Mouse (Mus musculus) limb, embryonic 10.5 days (tissue): ENCODE data around the gene Pinlyp. TPM values are rescaled to one million over a fixed set of nuclear protein-coding genes. Genes with fewer than 3 reads are reported as not detected.

Experiments
- DNase-seq: peaks from one replicate; pipeline ENCODE4 v3.0.0-alpha.2; 2017; ENCODE audit warnings: low spot score
- H3K27ac ChIP-seq: fragments of 300-500 bp; sonication (generic); 2 replicates; pipeline ENCODE4 v1.5.1; 2016; ENCODE audit warnings: mild to moderate bottlenecking
- H3K27me3 ChIP-seq: fragments of 300-500 bp; sonication (generic); 2 replicates; pipeline ENCODE4 v1.6.1; 2016; ENCODE audit warnings: low read depth, mild to moderate bottlenecking; ENCODE audit not compliant: poor library complexity, severe bottlenecking
- H3K36me3 ChIP-seq: fragments of 300-500 bp; sonication (generic); 2 replicates; pipeline ENCODE4 v1.6.1; 2016; ENCODE audit warnings: mild to moderate bottlenecking, moderate library complexity
- H3K4me1 ChIP-seq: fragments of 300-500 bp; sonication (generic); 2 replicates; pipeline ENCODE4 v1.6.1; 2016
- H3K4me3 ChIP-seq: fragments of 300-500 bp; sonication (generic); 2 replicates; pipeline ENCODE4 v1.5.1; 2016; ENCODE audit warnings: mild to moderate bottlenecking, moderate library complexity
- H3K9me3 ChIP-seq: fragments of 300-500 bp; sonication (generic); replicated peaks from 2 replicates; pipeline ENCODE4 v1.6.1; 2016; ENCODE audit warnings: mild to moderate bottlenecking
- WGBS: fragments of 180-500 bp; shearing (Covaris S2); methylation state at CpG from one replicate; pipeline ENCODE4 v1.1.7; 2016; 5-methylcytosine and 5-hydroxymethylcytosine counted together
- polyA plus RNA-seq: library from polyadenylated mRNA; unstranded; fragments of >200 nt; fragmentation: Nextera tagmentation; extraction: Ambion mirVana; gene quantifications from 2 replicates; pipeline ENCODE4 v1.2.1, GENCODE M21; 2016

Pinlyp gene
- polyA plus RNA-seq, 1 experiment from 2014 or later: not detected

GRCm38 (mm10) chr7:24577811-24578210, 31.9 kb upstream of the Pinlyp start:
- H3K27ac ChIP-seq: no peak overlapping the region
- no peaks in the 10 kb centered on the region for H3K27me3 ChIP-seq
- H3K9me3 ChIP-seq: no peaks in the 10 kb centered on the region
- peaks cover 12% of the 10 kb centered on the region for H3K36me3 ChIP-seq
- no peak for DNase-seq
- WGBS: 95% methylated on average over 10 of the region's 10 CpGs
- peaks cover 3% of the 10 kb centered on the region; the same call in 1 of the 2 replicates for H3K4me1 ChIP-seq
- no peak overlapping the region for H3K4me3 ChIP-seq

DNA sequence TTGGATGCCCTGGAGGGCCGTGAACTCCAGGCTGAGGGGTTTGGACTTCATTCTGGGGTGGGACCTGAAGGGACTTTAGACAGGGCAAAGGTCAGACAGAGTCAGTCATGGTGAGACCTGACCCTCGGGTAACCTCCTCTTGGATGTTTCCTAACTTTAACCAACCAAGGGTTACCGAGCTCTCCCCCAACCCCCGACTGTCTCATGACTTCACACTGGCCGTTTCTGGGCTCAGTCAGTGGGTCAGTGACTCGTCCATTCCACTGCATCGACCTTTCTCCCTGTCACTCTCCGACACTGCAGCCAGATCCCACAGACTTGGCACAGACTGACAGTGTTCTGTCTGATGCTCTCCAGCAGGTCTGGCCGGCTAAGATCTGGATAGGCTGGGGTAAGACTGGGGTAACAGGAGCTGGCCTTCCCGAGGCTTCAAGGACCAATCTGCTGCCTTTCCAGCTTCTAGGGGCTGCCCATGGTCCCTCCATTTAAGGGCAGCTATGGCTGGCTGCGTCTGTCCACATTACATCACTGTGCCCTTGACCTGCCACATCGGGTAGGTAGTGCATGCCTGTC, 28.4 kb upstream of the Pinlyp start:
- Histone ChIP-seq H3K4me1 (peaks cover 3% of the 10 kb centered on the region; the same call in 1 of the 2 replicates), H3K36me3 (peaks cover 46% of the 10 kb centered on the region), H3K9me3 (no peaks in the 10 kb centered on the region), H3K27ac (no peak overlapping the region), H3K27me3 (no peaks in the 10 kb centered on the region), H3K4me3 (no peak overlapping the region)
- WGBS: 61% methylated on average over 12 of the region's 12 CpGs
- DNase-seq: no peak

- no peak overlapping the region for H3K4me3 ChIP-seq
- no peak overlapping the region for H3K27ac ChIP-seq
- peaks cover 3% of the 10 kb centered on the region; the same call in 1 of the 2 replicates for H3K4me1 ChIP-seq
- H3K36me3 ChIP-seq: peaks cover 63% of the 10 kb centered on the region
- H3K9me3 ChIP-seq: no peaks in the 10 kb centered on the region
- H3K27me3 ChIP-seq: no peaks in the 10 kb centered on the region
- WGBS: 58% methylated on average over 5 of the region's 5 CpGs
- no peak for DNase-seq
Observed at GRCm38 (mm10) chr7:24572455-24572854, 26.5 kb upstream of the Pinlyp start.

DNA sequence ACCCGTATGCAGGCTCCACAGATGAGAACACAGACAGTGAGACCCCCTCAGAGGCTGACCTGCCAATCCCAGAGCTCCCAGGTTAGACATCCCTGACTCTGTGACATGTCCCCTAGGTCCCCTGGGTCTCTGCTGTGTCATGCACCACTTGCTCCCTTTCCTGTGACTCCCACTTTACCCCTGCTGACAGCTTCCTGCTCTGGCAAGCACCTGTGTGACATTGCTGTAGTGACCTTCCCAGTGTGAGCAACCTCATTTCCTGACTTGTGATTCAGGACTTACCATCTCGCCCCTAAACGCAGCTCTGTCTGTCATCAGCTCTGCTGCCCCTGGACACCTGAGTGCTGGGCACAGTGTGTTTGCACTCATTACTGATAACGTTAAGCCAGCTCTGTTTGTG, 25.2 kb upstream of the Pinlyp start:
- Histone ChIP-seq H3K4me3 (no peak overlapping the region), H3K27me3 (no peaks in the 10 kb centered on the region), H3K9me3 (no peaks in the 10 kb centered on the region), H3K36me3 (peaks cover 77% of the 10 kb centered on the region), H3K4me1 (peaks cover 3% of the 10 kb centered on the region; the same call in 1 of the 2 replicates), H3K27ac (no peak overlapping the region)
- WGBS: 86% methylated on average over 4 of the region's 4 CpGs
- no peak for DNase-seq

GRCm38 (mm10) chr7:24568512-24568911, 22.6 kb upstream of the Pinlyp start:
- H3K4me3 ChIP-seq: no peak overlapping the region
- no peaks in the 10 kb centered on the region for H3K27me3 ChIP-seq
- H3K36me3 ChIP-seq: peaks cover 95% of the 10 kb centered on the region
- H3K4me1 ChIP-seq: peaks cover 2% of the 10 kb centered on the region; the same call in 1 of the 2 replicates
- no peaks in the 10 kb centered on the region for H3K9me3 ChIP-seq
- 94% methylated on average over 4 of the region's 4 CpGs for WGBS
- no peak overlapping the region for H3K27ac ChIP-seq
- no peak for DNase-seq

DNA sequence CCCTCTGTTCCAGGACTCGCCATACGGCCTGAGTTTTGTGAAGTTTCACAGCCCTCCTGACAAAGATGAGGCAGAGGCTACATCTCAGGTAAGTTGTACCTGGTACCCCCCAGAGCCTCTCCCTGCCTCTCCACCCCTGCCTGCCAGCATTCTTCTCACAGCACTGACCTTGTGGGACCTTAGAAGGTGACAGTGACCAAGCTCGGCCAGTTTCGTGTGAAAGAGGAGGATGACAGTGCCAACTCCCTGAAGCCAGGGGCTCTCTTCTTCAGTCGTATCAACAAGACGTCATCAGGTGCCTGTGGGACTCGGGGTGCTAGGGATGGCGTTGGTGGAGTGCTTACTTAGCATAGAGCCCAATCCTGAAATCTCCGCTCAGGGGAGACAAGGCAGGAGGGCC, 20.3 kb upstream of the Pinlyp start:
- DNase-seq: no peak
- H3K9me3 ChIP-seq: no peaks in the 10 kb centered on the region
- H3K36me3 ChIP-seq: peaks cover 95% of the 10 kb centered on the region
- H3K4me1 ChIP-seq: no peaks in the 10 kb centered on the region
- no peaks in the 10 kb centered on the region for H3K27me3 ChIP-seq
- WGBS: 93% methylated on average over 9 of the region's 9 CpGs
- H3K27ac ChIP-seq: no peak overlapping the region
- H3K4me3 ChIP-seq: no peak overlapping the region

- 93% methylated on average over 11 of the region's 11 CpGs for WGBS
- no peak for DNase-seq
Observed at GRCm38 (mm10) chr7:24565627-24566026, 19.7 kb upstream of the Pinlyp start.

DNA sequence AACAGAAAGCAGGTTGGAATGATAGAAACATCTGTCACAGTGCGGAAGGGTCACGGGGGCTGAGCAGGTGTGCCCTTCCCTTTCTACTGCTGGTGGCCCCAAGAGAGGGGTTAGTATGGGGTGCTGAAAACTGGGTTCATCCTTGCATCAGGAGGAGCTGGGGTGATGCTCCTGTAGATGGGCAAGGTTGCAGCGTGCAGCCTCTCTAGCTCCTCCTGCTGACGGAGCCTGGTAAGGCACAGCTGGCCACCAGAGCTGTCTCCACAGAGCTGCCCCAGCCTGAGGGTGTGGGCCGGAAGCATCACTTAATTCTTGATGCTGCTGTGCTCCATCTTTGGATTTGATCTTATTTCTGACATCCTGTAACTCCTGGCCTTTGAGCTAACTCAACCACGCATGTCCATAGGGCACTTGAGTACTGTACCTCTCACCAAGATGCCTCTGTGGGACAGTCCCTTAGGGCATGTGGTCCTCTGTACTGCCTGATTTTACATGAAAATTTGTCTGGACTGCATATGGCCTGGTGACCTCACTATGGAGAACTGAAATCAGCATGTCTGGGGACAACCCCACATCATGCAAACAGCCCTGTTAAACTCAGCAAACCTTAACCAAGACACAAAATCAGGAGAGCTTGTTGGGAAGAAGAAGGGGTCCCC, 18.8 kb upstream of the Pinlyp start:
- WGBS: 62% methylated on average over 6 of the region's 6 CpGs
- H3K36me3 ChIP-seq: peaks cover 95% of the 10 kb centered on the region
- H3K27me3 ChIP-seq: no peaks in the 10 kb centered on the region
- H3K9me3 ChIP-seq: no peaks in the 10 kb centered on the region
- H3K27ac ChIP-seq: no peak overlapping the region
- DNase-seq: peak; percentile 73
- no peaks in the 10 kb centered on the region for H3K4me1 ChIP-seq
- no peak overlapping the region for H3K4me3 ChIP-seq

More at GRCm38 (mm10) chr7:24565627-24566026, 19.7 kb upstream of the Pinlyp start:
- Histone ChIP-seq H3K9me3 (no peaks in the 10 kb centered on the region), H3K36me3 (peaks cover 95% of the 10 kb centered on the region), H3K4me3 (no peak overlapping the region), H3K27ac (no peak overlapping the region), H3K27me3 (no peaks in the 10 kb centered on the region), H3K4me1 (no peaks in the 10 kb centered on the region)

- Histone ChIP-seq H3K4me3 (no peak overlapping the region), H3K27me3 (no peaks in the 10 kb centered on the region), H3K4me1 (no peaks in the 10 kb centered on the region), H3K36me3 (peaks cover 97% of the 10 kb centered on the region), H3K27ac (no peak overlapping the region), H3K9me3 (no peaks in the 10 kb centered on the region)
- 91% methylated on average over 4 of the region's 4 CpGs for WGBS
- DNase-seq: no peak
Observed at GRCm38 (mm10) chr7:24563837-24564206, 17.9 kb upstream of the Pinlyp start.

- 88% methylated on average over 8 of the region's 8 CpGs for WGBS
Observed at GRCm38 (mm10) chr7:24563191-24563836, 17.4 kb upstream of the Pinlyp start.

GRCm38 (mm10) chr7:24561450-24561849, 15.5 kb upstream of the Pinlyp start:
- Histone ChIP-seq H3K36me3 (peaks cover 92% of the 10 kb centered on the region), H3K9me3 (no peaks in the 10 kb centered on the region), H3K27me3 (no peaks in the 10 kb centered on the region), H3K4me3 (no peak overlapping the region), H3K4me1 (no peaks in the 10 kb centered on the region), H3K27ac (no peak overlapping the region)
- DNase-seq: no peak
- 96% methylated on average over 4 of the region's 4 CpGs for WGBS

More at GRCm38 (mm10) chr7:24563191-24563836, 17.4 kb upstream of the Pinlyp start:
- Histone ChIP-seq H3K4me3 (no peak overlapping the region), H3K27me3 (no peaks in the 10 kb centered on the region), H3K9me3 (no peaks in the 10 kb centered on the region), H3K27ac (no peak overlapping the region), H3K36me3 (peaks cover 97% of the 10 kb centered on the region), H3K4me1 (no peaks in the 10 kb centered on the region)
- no peak for DNase-seq

GRCm38 (mm10) chr7:24555786-24556185, 9.9 kb upstream of the Pinlyp start:
- Histone ChIP-seq H3K9me3 (no peaks in the 10 kb centered on the region), H3K27me3 (no peaks in the 10 kb centered on the region), H3K4me3 (no peak overlapping the region), H3K36me3 (peaks cover 94% of the 10 kb centered on the region), H3K27ac (no peak overlapping the region), H3K4me1 (no peaks in the 10 kb centered on the region)
- WGBS: 95% methylated on average over 10 of the region's 10 CpGs
- no peak for DNase-seq
